Mouse (Mus musculus): ENCODE measurements around the gene Cd151.

Cd151 gene

GRCm38 (mm10) chr7:141467230-141468030 is at the start of gene Cd151:
Gene Cd151, plus strand, starts transcription at chr7:141467392.
- DNase-seq (ENCODE audit: low read depth, low spot score) = peak; percentile 81

GRCm38 (mm10) chr7:141417731-141418681 is 49.2 kb upstream of the Cd151 start:
- DNase-seq (ENCODE audit: low read depth, low spot score) = no peak

GRCm38 (mm10) chr7:141418970-141419369 is 48.2 kb upstream of the Cd151 start:
- no peak for DNase-seq (ENCODE audit: low read depth, low spot score)

GRCm38 (mm10) chr7:141420030-141420702 is 47.0 kb upstream of the Cd151 start:
- DNase-seq (ENCODE audit: low read depth, low spot score) = no peak

GRCm38 (mm10) chr7:141423811-141424210 is 43.4 kb upstream of the Cd151 start:
- DNase-seq (ENCODE audit: low read depth, low spot score) = no peak

GRCm38 (mm10) chr7:141426948-141427730 is 40.1 kb upstream of the Cd151 start:
- DNase-seq (ENCODE audit: low read depth, low spot score) = no peak

- no peak for DNase-seq (ENCODE audit: low read depth, low spot score)
These were observed 38.5 kb upstream of the Cd151 start for GRCm38 (mm10) chr7:141428701-141429100.

- peak; percentile 82 for DNase-seq (ENCODE audit: low read depth, low spot score)
These were observed 37.9 kb upstream of the Cd151 start, which contains the start of gene Cend1 for GRCm38 (mm10) chr7:141429310-141429709. Gene Cend1, minus strand, starts transcription at chr7:141429491.

GRCm38 (mm10) chr7:141429840-141430584 is 37.2 kb upstream of the Cd151 start:
- DNase-seq (ENCODE audit: low read depth, low spot score) = no peak

- DNase-seq (ENCODE audit: low read depth, low spot score) = no peak
These were observed 36.5 kb upstream of the Cd151 start for GRCm38 (mm10) chr7:141430585-141431240.

- no peak for DNase-seq (ENCODE audit: low read depth, low spot score)
These were observed 35.6 kb upstream of the Cd151 start for GRCm38 (mm10) chr7:141431434-141432185.

- DNase-seq (ENCODE audit: low read depth, low spot score) = no peak
These were observed 35.0 kb upstream of the Cd151 start for GRCm38 (mm10) chr7:141432186-141432611.

GRCm38 (mm10) chr7:141432741-141433516 is 34.3 kb upstream of the Cd151 start:
- no peak for DNase-seq (ENCODE audit: low read depth, low spot score)

- no peak for DNase-seq (ENCODE audit: low read depth, low spot score)
These were observed 33.4 kb upstream of the Cd151 start for GRCm38 (mm10) chr7:141433517-141434400.

GRCm38 (mm10) chr7:141434464-141434863 is 32.7 kb upstream of the Cd151 start:
- no peak for DNase-seq (ENCODE audit: low read depth, low spot score)

GRCm38 (mm10) chr7:141435129-141435855 is 31.9 kb upstream of the Cd151 start:
- no peak for DNase-seq (ENCODE audit: low read depth, low spot score)

All from mesoderm, embryonic 11.5 days (tissue).